Mouse (Mus musculus) c-Kit-positive CD71-negative TER-119-negative erythroid progenitor cells, embryonic 14.5 days (primary cell): Measurements from ENCODE around the gene Ap3d1.

ENCODE experiments used
- DNase-seq: peaks from one replicate; pipeline ENCODE4 v3.0.0-alpha.2; 2013; ENCODE audit warnings: low read depth

Gene Ap3d1

GRCm38 (mm10) chr10:80682003-80682402 lies 60.1 kb downstream of the Ap3d1 start:
- no peak for DNase-seq

GRCm38 (mm10) chr10:80680260-80680696 lies 61.8 kb downstream of the Ap3d1 start:
- DNase-seq: no peak

DNA sequence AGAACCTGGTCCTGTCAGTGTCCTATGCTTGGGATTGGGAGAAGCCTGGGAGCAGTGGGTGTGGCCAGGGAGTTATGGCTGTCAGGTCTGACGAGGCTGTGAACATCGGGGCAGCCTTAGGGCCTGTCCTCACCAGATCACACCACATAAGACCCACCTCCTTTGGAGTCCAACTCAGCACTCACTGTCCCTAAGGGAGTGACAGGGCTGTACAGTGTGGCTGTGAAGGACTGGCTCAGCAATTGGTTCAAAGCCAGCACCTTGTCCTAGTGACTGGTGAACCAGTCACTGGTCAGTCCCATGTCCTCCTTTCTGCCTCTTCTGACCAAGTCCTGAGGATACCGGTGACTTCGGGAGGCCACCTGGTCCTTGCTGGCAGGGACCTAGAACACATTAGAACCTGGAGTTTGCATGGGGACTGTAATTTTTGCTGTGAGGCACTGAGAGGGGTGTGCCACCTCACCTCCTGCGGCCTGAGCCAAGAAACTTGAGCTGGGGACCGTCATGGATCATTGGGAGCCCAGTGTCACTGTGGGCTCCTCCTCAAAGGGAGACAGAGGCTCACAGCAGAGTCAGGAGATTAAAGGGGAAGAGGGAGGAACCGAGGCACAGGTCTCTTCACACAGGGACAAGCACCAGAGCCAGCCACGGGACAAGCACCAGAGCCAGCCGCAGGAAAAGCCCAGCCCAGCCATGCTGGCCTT lies 62.4 kb downstream of the Ap3d1 start:
- no peak for DNase-seq

DNA sequence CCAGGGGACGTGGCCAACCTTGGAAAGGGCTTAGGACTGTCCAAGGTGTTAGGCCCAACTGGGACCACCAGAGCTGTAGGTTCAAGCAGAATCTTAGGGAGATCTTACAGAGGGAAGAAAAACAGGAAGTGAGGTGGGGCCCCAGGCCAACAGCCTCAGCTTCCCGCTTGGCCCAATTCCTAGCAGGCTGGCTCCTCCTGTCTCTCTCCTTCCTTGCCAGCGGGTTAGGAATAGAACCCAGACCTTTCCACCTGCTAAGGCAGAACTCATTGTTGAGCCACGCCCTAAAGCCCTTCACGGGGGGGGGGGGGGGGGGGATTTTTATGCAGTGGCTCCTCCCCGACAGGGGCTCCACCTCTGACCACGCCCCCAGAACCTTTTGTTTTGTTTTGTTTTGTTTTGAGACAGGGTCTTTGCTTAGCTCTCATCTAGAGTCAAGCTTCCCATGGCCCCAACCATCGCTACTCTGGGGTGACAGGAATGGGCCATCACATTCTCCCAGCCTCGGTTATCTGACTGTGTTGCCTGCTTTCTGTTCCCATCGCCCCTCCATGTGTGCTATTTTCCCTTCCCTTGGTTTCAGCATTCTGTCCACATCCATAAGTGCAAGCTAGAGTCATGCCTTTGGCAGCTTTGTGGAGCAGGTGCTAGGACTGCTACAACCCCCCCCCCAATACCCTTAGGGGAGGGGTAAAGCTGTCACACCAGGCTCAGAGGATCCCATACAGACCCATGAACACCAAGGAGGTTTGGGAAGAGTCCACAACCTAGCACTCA lies 63.3 kb downstream of the Ap3d1 start:
- no peak for DNase-seq

- peak; percentile 83 for DNase-seq
Observed at GRCm38 (mm10) chr10:80677942-80678436, 64.1 kb downstream of the Ap3d1 start, which contains the start of gene Mknk2. TSS of gene Mknk2 (minus strand) at chr10:80678112.

- DNase-seq: no peak
Observed at GRCm38 (mm10) chr10:80677128-80677875, 64.8 kb downstream of the Ap3d1 start.

GRCm38 (mm10) chr10:80676198-80676928 lies 65.7 kb downstream of the Ap3d1 start:
- peak; percentile 99 for DNase-seq

DNA sequence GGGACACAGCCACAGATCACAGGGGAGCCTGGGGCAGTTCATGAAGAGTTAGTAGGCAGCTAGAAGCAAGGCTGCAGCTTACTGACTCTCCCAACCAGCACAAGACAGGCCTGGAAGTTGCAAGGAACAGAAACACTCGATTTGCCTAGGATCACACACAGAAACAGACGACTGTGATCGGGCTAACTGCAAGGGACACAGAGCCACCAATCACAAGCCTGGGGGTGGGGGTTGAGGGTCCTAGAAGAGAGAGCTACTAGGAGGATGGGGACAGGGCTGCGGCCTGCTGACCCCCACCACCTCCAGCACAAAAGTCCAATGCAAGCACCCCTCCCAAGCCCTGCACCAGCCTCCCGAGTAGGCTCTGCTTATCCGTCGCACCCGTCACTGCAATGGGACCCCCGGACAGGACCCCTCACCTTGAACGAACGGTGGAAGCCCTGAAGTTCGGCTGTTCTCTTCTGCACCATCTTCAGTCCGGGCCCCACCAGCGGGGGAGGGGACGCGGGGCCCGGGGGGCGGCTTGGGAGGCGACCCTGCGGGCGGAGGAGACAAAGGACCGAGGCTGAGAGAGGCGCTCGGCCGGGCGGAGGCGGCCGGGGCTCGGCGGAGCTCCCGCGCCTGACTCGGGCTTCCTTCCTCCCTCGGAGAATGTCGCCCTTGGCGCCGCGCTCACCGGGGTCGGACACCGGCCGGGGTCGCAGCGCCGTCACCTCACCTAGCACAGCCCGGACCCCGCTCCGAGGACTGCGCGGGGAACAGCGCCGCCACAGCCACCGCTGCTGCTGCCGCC lies 66.5 kb downstream of the Ap3d1 start:
- no peak for DNase-seq

GRCm38 (mm10) chr10:80674851-80675404 lies 67.1 kb downstream of the Ap3d1 start:
- no peak for DNase-seq

GRCm38 (mm10) chr10:80674161-80674711 lies 67.8 kb downstream of the Ap3d1 start:
- DNase-seq: no peak

DNA sequence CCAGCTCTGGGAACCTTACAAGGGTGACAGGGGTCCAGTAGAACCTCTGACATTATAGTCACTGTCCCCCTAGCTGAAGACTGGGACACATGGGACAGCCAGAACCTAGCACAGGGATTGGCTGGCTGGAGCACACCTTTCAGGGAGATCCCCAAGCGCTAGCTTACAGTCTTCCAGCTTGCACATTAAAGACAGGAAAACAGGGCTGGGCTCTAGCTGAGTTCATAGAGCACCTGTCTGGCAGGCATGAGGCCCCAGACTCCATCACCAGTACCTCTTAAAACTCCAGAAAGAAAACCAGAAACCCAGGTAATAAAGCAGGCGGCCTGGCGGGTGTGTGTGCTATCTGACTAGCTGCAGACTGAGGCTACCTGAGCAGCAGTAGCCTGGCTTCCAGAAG lies 68.4 kb downstream of the Ap3d1 start:
- no peak for DNase-seq

DNA sequence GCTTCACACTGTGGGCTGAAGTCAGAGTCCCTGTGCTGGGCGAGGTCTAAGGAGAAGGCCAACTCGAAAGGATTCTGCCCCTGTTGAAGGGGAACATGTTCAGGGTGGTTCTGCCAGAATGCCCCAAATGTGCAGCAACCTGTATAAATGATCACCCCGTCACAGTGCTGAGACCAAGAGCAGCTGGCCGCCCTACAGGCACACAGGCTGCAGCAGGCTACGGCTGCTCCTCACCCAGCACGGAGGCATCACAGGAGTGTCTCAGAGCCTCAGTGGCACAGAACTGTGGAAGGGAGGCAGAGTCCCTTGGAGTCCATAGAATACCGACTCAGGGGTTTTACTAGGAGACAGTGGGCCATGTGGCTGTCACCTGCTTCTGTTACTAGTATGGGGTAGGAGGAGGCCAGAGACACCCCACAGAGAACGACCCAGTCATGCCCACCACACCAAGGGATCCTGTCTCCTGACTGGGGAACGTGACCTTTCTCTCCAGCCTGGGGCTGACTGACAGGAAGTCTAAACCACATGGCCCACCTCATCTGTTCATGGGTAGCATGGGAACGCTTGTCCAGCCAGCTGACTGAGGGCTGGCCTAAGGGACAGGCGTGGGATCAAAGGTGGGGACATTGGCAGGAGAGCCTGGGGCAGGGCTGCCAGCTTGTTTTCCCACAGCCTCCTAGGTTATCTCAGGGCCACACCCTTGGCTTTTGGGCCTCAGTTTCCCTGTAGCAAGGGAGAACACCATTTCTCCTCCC lies 70.0 kb downstream of the Ap3d1 start:
- DNase-seq: no peak

DNA sequence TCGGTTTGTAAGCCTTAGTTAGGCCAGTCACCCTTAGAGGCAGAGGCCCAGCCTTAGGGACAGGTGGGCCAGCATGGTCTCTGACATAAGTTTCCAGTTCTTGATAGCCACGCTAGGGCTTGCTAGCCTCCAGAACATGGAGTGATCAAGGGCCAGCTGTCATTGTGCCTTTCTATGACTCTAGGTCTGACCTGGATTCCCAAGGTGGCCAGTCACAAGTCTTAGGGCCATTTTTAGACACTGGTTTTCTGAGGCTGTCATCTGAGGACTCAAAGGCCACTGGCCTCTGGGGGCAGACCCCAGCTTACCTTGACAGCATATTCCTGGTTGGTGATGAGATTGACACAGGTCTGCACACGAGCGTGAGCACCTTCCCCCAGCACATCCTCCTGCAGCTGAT lies 70.8 kb downstream of the Ap3d1 start:
- DNase-seq: no peak

DNA sequence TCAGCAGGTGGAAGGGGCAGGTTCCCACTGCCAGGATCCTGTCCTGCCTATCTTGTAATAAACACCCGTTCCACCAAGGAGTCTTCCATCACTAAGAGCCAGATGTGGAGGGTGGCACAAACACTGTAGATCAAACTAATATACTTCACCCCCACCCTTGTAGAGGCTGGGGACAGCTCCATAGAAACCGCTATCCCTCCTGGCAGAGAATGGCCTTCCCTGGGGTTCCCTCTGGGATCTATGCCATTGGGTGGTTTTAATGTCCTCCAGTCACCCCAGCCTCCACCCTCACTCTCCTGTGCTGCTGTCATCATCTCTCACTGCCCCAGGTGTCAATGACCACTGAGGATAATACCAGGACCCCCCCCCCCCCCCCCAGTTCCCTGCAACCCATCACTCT lies 71.5 kb downstream of the Ap3d1 start:
- no peak for DNase-seq

GRCm38 (mm10) chr10:80669737-80670485 lies 72.2 kb downstream of the Ap3d1 start:
- no peak for DNase-seq

- DNase-seq: no peak
Observed at GRCm38 (mm10) chr10:80669018-80669417, 73.0 kb downstream of the Ap3d1 start.

DNA sequence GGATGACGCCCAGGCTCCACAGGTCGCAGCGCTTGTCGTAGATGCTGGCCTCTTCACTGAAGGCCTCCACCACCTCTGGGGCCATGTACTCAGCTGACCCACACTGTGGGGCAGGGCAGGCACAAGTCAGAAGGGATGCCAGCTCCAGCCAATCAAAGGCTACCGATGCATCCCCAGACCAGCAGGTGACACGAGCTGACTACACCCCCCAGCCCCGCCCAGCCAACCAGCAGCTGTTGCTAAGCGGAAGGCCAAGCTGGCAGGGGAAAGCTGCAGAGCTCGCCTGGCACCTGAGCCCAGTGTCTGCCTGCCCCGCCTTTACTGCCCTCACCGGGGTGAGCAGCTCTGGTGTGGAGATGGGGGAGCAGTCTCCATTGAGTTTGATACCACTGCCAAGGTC lies 73.5 kb downstream of the Ap3d1 start:
- DNase-seq: no peak

DNA sequence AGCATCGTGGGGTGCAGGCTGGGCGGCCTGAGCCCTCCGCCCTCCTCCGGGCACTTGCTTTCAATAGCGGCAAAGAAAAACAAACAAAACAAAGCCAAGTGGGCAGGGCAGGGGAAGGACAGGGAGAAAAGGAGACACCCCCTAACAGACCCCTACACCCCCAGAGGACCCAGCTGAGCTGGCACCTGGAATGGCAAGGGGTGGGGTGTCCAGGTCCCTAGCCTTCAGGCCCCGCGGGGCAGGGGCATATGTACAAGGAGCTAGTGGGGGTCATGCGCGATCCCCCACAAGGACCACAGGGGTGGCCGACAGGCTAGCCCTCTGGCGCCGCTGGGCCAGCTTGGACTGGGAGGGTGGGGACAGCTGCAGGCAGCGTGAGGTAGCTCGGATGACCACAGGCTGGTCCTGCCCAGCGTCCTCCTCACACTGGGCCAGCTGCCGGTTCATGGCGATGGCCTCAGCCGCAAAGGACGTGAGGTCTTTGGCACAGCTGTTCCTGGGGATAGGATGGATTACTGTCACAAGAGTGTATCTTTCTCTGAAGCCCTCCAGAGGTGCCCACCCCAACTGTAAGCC lies 75.1 kb downstream of the Ap3d1 start:
- no peak for DNase-seq
